Mouse (Mus musculus) testis, adult 2 months (tissue): ENCODE results near the gene Sf3b5. TPM values are rescaled to one million over a fixed set of nuclear protein-coding genes. Genes with fewer than 3 reads are reported as not detected.

Experiments used
- H3K27ac ChIP-seq: fragments of 200-500 bp; 2 replicates; pipeline ENCODE4 v1.5.1; 2012; ENCODE audit warnings: low read depth, low read length; ENCODE audit not compliant: control insufficient read depth, insufficient read depth
- H3K27me3 ChIP-seq: fragments of 200-500 bp; 2 replicates; pipeline ENCODE4 v1.6.1; 2012; ENCODE audit warnings: mild to moderate bottlenecking, low read length, moderate library complexity; ENCODE audit not compliant: control insufficient read depth, insufficient read depth
- H3K36me3 ChIP-seq: fragments of 200-500 bp; 2 replicates; pipeline ENCODE4 v1.6.1; 2012; ENCODE audit warnings: mild to moderate bottlenecking, low read length; ENCODE audit not compliant: control insufficient read depth, insufficient read depth
- H3K4me1 ChIP-seq: fragments of 200-500 bp; 2 replicates; pipeline ENCODE4 v1.6.1; 2012; ENCODE audit warnings: low read length; ENCODE audit not compliant: control insufficient read depth, insufficient read depth
- H3K4me3 ChIP-seq: fragments of 200-500 bp; 2 replicates; pipeline ENCODE4 v1.5.1; 2012; ENCODE audit warnings: low read depth, mild to moderate bottlenecking, low read length, moderate library complexity, mixed read lengths; ENCODE audit not compliant: control insufficient read depth
- CTCF ChIP-seq: fragments of 200-500 bp; IDR thresholded peaks from 2 replicates; pipeline ENCODE4 v1.5.1; 2012; ENCODE audit warnings: low read depth, mild to moderate bottlenecking, inconsistent platforms, low read length, moderate library complexity; ENCODE audit not compliant: control insufficient read depth, insufficient read depth, insufficient replicate concordance
- POLR2A ChIP-seq: fragments of 200-500 bp; IDR thresholded peaks from 2 replicates; pipeline ENCODE4 v1.6.1; 2012; ENCODE audit warnings: low read depth, mild to moderate bottlenecking, inconsistent platforms, low read length, moderate library complexity; ENCODE audit not compliant: control insufficient read depth
- polyA plus RNA-seq: library from polyadenylated mRNA; depleted of rRNA; stranded (reverse); fragments of >200 nt; gene quantifications from 2 replicates; pipeline ENCODE4 v1.2.3, GENCODE M21; 2012; rRNA removed

Gene Sf3b5
- polyA plus RNA-seq, 1 experiment = 10.5 TPM

GRCm38 (mm10) chr10:13028215-13028614 lies 23.1 kb downstream of the Sf3b5 start:
- TF ChIP-seq CTCF (no peak), POLR2A (no peak)
- no peak overlapping the region for H3K27ac ChIP-seq
- H3K4me3 ChIP-seq = no peak overlapping the region
- no peaks in the 10 kb centered on the region for H3K36me3 ChIP-seq
- H3K4me1 ChIP-seq = no peaks in the 10 kb centered on the region
- H3K27me3 ChIP-seq = no peaks in the 10 kb centered on the region

- H3K4me3 ChIP-seq = no peak overlapping the region
- no peaks in the 10 kb centered on the region for H3K36me3 ChIP-seq
- H3K27ac ChIP-seq = no peak overlapping the region
- H3K4me1 ChIP-seq = no peaks in the 10 kb centered on the region
- TF ChIP-seq CTCF (no peak), POLR2A (no peak)
- no peaks in the 10 kb centered on the region for H3K27me3 ChIP-seq
Observed at GRCm38 (mm10) chr10:13029416-13029815, 24.3 kb downstream of the Sf3b5 start.

- Histone ChIP-seq H3K4me1 (no peaks in the 10 kb centered on the region), H3K4me3 (no peak overlapping the region), H3K36me3 (no peaks in the 10 kb centered on the region), H3K27ac (no peak overlapping the region), H3K27me3 (no peaks in the 10 kb centered on the region)
- TF ChIP-seq CTCF = no peak
Observed at GRCm38 (mm10) chr10:13035270-13035669, 30.1 kb downstream of the Sf3b5 start.

- no peak overlapping the region for H3K27ac ChIP-seq
- no peak overlapping the region for H3K4me3 ChIP-seq
- TF ChIP-seq POLR2A (no peak), CTCF (no peak)
- H3K27me3 ChIP-seq = no peaks in the 10 kb centered on the region
- peaks cover under 1% of the 10 kb centered on the region; the same call in 1 of the 2 replicates for H3K4me1 ChIP-seq
- no peaks in the 10 kb centered on the region for H3K36me3 ChIP-seq
Observed at GRCm38 (mm10) chr10:13039637-13040174, 34.6 kb downstream of the Sf3b5 start.

- Histone ChIP-seq H3K27ac (no peak overlapping the region), H3K4me3 (no peak overlapping the region), H3K27me3 (no peaks in the 10 kb centered on the region), H3K4me1 (peaks cover 2% of the 10 kb centered on the region; the same call in 1 of the 2 replicates), H3K36me3 (no peaks in the 10 kb centered on the region)
- TF ChIP-seq POLR2A = no peak
- no peak for TF ChIP-seq CTCF
Observed at GRCm38 (mm10) chr10:13044659-13045058, 39.5 kb downstream of the Sf3b5 start.

- no peak for TF ChIP-seq CTCF
- no peak for TF ChIP-seq POLR2A
Observed at GRCm38 (mm10) chr10:13047816-13048215, 42.7 kb downstream of the Sf3b5 start.

GRCm38 (mm10) chr10:13056863-13057381 lies 51.8 kb downstream of the Sf3b5 start:
- no peaks in the 10 kb centered on the region for H3K27me3 ChIP-seq
- peaks cover 7% of the 10 kb centered on the region; the same call in 1 of the 2 replicates for H3K4me1 ChIP-seq
- H3K4me3 ChIP-seq = no peak overlapping the region
- H3K36me3 ChIP-seq = no peaks in the 10 kb centered on the region
- TF ChIP-seq POLR2A = no peak
- TF ChIP-seq CTCF = no peak
- no peak overlapping the region for H3K27ac ChIP-seq

More at GRCm38 (mm10) chr10:13047816-13048215, 42.7 kb downstream of the Sf3b5 start:
- no peak overlapping the region for H3K4me3 ChIP-seq
- H3K27ac ChIP-seq = no peak overlapping the region
- H3K27me3 ChIP-seq = no peaks in the 10 kb centered on the region
- peaks cover 2% of the 10 kb centered on the region; the same call in 1 of the 2 replicates for H3K4me1 ChIP-seq
- H3K36me3 ChIP-seq = no peaks in the 10 kb centered on the region

Other genes with a start within 250 kb of the Sf3b5 start
- gene Utrn, start 136.0 kb upstream of the Sf3b5 start, polyA plus RNA-seq = 4.8 and 5.7 TPM in 2 replicates
- gene Stx11, start 41.0 kb upstream of the Sf3b5 start, polyA plus RNA-seq = 0.20 and 0.23 TPM in 2 replicates
- 4.2 and 4.5 TPM in 2 replicates for gene Plagl1, start 55.2 kb downstream of the Sf3b5 start, polyA plus RNA-seq
- gene Zc2hc1b, start 172.7 kb downstream of the Sf3b5 start, polyA plus RNA-seq = 3.9 and 4.8 TPM in 2 replicates
- 22.7 and 25.4 TPM in 2 replicates for gene Ltv1, start 187.8 kb downstream of the Sf3b5 start, polyA plus RNA-seq